Mouse (Mus musculus) cerebellum, postnatal 10 days (tissue): ENCODE data around the gene Plagl1.
A peak's percentile ranks its signal among the peaks of the same experiment; 100 is the strongest.

Experiments
- DNase-seq, 2 experiments: peaks; one replicate each; pipeline ENCODE4 v3.0.0; 2021; ENCODE audit warnings: mixed read lengths in 2 of 2

Gene Plagl1

GRCm38 (mm10) chr10:13135751-13136150 is 75.4 kb downstream of the Plagl1 start:
- no peak for DNase-seq

DNA sequence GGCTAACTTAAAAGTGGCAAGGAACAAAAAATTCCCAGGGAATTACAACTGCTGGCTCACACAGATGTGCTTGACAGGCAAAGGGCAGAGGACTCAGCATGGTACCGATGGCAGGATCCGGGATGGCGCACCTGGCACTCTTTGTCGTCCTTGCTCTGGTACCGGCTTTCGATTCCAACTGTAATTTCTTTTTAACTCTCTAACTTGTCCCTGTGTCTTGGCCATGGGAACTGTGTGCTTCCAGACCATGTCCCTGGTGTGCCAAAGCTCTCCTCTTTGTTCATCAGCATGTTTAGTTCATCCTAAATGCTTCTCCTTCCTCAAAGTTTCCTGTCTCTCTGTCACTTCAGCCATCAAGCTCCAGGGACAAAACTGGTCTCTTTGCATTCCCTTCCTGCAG is 77.6 kb downstream of the Plagl1 start:
- DNase-seq: no peak

DNA sequence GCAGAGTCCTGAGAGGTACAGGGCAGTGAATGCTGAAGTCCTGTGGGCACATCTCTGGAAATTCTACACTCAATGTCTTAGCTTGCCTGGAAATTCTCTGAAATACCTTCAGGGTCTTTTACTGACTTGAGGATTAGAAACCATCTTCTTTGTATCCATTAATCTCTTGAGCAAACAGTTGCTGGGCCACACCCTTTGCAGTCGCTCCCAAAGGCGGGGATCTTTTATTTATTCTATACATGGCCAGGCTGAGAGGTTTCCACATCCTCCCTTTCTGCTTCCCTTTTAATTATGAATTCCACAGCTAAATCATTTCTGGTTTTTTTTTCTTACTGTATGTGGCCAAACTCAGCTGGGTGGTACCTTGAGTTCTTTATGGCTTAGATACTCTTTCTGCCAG is 80.1 kb downstream of the Plagl1 start:
- no peak for DNase-seq

DNA sequence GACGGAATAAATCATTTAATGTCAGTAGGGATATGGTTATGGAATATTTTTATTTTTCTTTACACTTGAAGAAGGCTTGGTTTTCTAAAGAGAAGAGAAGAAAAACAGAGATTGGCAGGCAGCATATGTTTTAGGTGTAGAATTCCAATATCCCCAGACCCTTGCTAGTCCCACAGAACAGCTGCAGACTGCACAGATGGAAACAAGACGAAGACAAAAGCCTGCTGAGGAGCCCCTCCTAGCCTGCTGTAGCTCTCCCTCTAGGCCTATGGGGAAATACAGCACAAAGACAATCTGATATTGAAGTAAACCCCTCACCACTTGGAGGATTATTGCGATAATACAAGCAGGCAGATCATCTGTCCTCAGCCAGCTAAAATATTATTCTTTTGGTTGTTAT is 90.1 kb downstream of the Plagl1 start:
- DNase-seq: no peak

DNA sequence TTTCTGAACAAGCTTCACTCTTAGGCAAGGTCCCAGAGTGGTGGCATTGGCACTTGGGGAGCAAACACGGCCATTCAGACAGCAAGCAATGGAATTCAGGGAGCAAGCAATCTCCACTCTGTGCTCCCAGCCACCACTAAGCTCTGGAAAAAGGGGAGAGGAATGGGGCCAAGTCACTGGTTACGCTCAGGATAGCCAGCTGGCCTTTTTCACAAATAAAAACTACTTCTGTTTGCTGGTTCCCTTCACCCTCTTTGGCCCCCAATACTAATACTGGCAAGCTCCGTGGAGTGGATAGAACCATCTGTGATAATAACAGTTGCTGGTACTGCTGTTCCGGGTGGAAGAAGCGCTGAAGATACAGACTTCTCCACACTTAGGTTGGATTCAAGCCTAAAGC is 91.0 kb downstream of the Plagl1 start:
- DNase-seq: peak; percentile 62 to 68

- no peak for DNase-seq
Measured at GRCm38 (mm10) chr10:13152811-13153364, 92.6 kb downstream of the Plagl1 start.

DNA sequence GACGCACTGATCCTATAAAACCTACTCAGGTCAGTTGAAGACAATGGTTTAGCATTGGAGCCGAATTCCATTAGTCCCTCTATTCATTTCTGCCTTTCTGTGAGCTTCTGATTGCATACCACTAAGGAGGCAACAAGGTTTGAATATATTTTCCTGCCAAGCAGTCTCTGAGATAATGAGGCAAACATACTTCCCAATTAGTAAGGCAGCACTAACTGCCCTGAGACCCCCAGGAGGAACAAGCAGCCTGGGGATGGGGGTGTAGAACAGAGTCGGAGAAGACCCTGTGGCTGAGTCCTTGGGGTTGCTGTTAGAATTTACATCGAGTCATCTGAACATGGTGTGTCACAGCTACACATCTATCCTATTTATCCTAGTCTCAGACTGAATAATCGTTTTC is 95.1 kb downstream of the Plagl1 start:
- DNase-seq: no peak

DNA sequence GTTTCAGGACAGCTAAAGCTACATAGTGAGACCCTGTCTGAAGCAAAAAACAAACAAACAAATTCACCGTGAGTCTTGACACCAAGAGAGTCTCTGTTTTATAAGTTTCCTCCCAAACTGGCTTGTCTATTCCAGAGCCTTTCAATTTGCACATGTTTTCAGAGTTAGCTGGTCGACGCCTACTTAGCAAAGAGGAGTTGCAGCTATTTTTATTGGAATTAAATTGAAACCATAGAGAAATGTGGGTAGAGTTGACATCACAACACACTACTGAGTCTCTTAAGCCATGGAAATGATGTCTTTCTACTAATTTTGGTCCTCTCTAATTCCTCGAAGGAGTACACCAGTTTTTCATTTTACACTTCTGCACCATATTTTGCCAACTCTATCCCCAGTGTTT is 100.6 kb downstream of the Plagl1 start:
- no peak for DNase-seq

DNA sequence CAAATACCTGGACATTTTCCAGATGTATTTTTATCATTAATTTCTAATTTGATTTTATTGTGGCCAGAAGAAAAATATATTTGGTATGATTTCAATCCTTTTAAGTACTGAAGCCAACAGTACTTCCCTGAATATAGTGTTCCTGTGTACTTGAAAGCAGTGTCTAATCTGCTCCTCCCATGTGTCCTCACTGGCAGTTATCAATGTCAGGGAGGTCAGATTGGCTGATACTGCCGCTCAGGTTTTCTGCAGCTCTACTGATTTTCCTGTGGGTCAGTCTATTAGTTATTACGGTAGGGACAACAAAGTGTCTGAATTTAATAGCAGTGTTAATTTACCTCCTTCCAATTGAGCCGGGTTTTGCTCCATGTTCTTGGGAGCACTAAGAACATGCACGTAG is 101.7 kb downstream of the Plagl1 start:
- no peak for DNase-seq

- DNase-seq: no peak
Measured at GRCm38 (mm10) chr10:13168461-13168860, 108.2 kb downstream of the Plagl1 start.

- peak; percentile 62 to 73 for DNase-seq
Measured at GRCm38 (mm10) chr10:13170739-13171448, 110.6 kb downstream of the Plagl1 start.

GRCm38 (mm10) chr10:13171461-13171860 is 111.2 kb downstream of the Plagl1 start:
- DNase-seq: no peak

DNA sequence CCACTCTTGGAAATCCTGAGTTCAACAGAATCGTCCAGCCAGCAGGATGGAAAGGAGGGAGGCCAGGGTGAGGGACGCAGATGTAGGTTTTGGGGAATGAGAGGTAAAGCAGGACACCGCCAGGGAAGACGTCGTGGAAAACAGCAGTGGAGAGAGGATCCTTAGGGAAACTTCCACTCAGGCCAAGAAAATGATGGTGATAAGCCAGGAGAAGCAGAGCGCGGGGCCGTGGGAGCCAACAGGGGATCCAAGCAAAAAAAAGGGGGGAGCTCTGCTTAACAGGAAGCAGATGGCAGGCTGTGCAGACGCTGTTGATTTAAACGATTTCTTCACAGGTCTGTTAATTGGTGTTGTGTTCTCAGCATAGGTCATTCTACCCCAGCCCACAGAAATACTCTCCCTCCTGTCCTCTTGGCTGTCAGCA is 112.5 kb downstream of the Plagl1 start:
- DNase-seq: peak; percentile 59 to 74

GRCm38 (mm10) chr10:13175866-13176265 is 115.6 kb downstream of the Plagl1 start:
- DNase-seq: no peak

GRCm38 (mm10) chr10:13177973-13178624 is 117.8 kb downstream of the Plagl1 start, which contains the start of gene Zc2hc1b:
Gene Zc2hc1b (minus strand): TSS chr10:13178023.
- no peak for DNase-seq

GRCm38 (mm10) chr10:13180211-13180610 is 119.9 kb downstream of the Plagl1 start:
- DNase-seq: no peak
